Mouse (Mus musculus): ENCODE results near the gene Kcnk16.

DNA sequence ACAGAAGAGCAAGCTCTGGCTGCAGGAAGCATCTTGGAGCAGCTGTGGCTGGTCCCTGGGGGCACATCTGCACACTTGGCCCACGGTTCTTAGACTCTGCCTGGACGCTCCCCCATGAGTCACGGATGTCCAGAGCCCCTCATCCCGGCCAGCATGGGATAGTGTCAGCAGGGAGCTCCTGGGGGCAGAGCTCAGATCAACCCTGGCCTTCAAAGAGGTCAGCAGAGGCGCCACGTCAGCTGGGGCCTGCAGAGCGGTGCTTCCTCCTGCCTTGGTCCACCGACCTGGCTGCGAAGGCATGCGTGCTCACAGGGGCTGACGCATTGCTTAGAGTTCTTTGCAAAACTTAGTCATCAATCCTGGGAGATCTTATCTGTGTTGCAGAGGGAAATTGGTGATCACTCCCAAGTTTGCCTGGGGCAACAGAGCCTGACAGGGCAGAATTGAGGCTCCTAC lies 22.2 kb downstream of the Kcnk16 start:
- TF ChIP-seq MYOG (IDR thresholded peaks at IDR 0.05; ENCODE audit: control insufficient read depth in 1 of 3, insufficient read depth in 1 of 3, insufficient read length in 2 of 3, low read depth in 2 of 3) (no peak), POLR2A (IDR thresholded peaks at IDR 0.05; ENCODE audit: insufficient read length, low read depth) (no peak), MYOD1 (IDR thresholded peaks at IDR 0.05; ENCODE audit: control insufficient read depth in 1 of 3, insufficient read length in 2 of 3, low read depth in 2 of 3) (peak in 2 of 3 experiments; percentile 34 to 54), TCF12 (IDR thresholded peaks at IDR 0.05; ENCODE audit: insufficient read depth, poor library complexity, severe bottlenecking) (no peak), USF1 (IDR thresholded peaks at IDR 0.05; ENCODE audit: low read depth) (no peak), MAX (IDR thresholded peaks at IDR 0.05; ENCODE audit: low read depth) (no peak), CEBPB (IDR thresholded peaks at IDR 0.05; ENCODE audit: insufficient read depth, poor library complexity, severe bottlenecking) (no peak), E2F4 (IDR thresholded peaks at IDR 0.05; ENCODE audit: insufficient read depth) (no peak), REST (IDR thresholded peaks at IDR 0.05; ENCODE audit: insufficient read depth, insufficient read length) (no peak), POLR2AphosphoS2 (IDR thresholded peaks at IDR 0.05; ENCODE audit: insufficient read length, low read depth) (no peak)

All from myocyte (in vitro differentiated cells).